Mouse (Mus musculus) stomach, postnatal 0 days (tissue): ENCODE measurements around the gene Cep97. TPM values are rescaled to one million over a fixed set of nuclear protein-coding genes. Genes with fewer than 3 reads are reported as not detected.

Source experiments
- ATAC-seq: fragments of 200-750 bp; cut with Nextera tagmentation; 2 replicates; pipeline ENCODE4 v1.8.0; 2017; ENCODE audit not compliant: low FRiP score, low TSS enrichment
- DNase-seq: peaks from one replicate; pipeline ENCODE4 v3.0.0-alpha.2; 2016; ENCODE audit warnings: low spot score
- H3K27ac ChIP-seq: fragments of 300-500 bp; sonication (generic); replicated peaks from 2 replicates; pipeline ENCODE4 v1.5.1; 2014; ENCODE audit warnings: mild to moderate bottlenecking, control low read depth
- H3K27me3 ChIP-seq: fragments of 300-500 bp; sonication (generic); 2 replicates; pipeline ENCODE4 v1.6.1; 2014; ENCODE audit warnings: low read length; ENCODE audit not compliant: control insufficient read depth, insufficient read depth
- H3K36me3 ChIP-seq: fragments of 300-500 bp; sonication (generic); 2 replicates; pipeline ENCODE4 v1.6.1; 2014; ENCODE audit warnings: low read length, mixed read lengths; ENCODE audit not compliant: control insufficient read depth, insufficient read depth
- H3K4me1 ChIP-seq: fragments of 300-500 bp; sonication (generic); replicated peaks from 2 replicates; pipeline ENCODE4 v1.6.1; 2014; ENCODE audit warnings: antibody characterized with exemption; ENCODE audit not compliant: control insufficient read depth, insufficient read depth
- H3K4me2 ChIP-seq: fragments of 300-500 bp; sonication (generic); replicated peaks from 2 replicates; pipeline ENCODE4 v1.6.1; 2014; ENCODE audit warnings: low read depth, mild to moderate bottlenecking, control low read depth, moderate library complexity
- H3K4me3 ChIP-seq: fragments of 300-500 bp; sonication (generic); 2 replicates; pipeline ENCODE4 v1.5.1; 2014; ENCODE audit warnings: low read depth, low read length, control low read depth
- H3K9ac ChIP-seq: fragments of 300-500 bp; sonication (generic); 2 replicates; pipeline ENCODE4 v1.6.1; 2014; ENCODE audit warnings: mild to moderate bottlenecking, low read length, control low read depth, mixed read lengths
- H3K9me3 ChIP-seq: fragments of 300-500 bp; sonication (generic); 2 replicates; pipeline ENCODE4 v1.6.1; 2016; ENCODE audit warnings: low read length; ENCODE audit not compliant: control insufficient read depth
- CTCF ChIP-seq: IDR thresholded peaks from 2 replicates; pipeline ENCODE4 v1.5.1; 2016; ENCODE audit warnings: antibody characterized with exemption, low read depth, mild to moderate bottlenecking, moderate library complexity
- EP300 ChIP-seq: optimal IDR thresholded peaks from 2 replicates; pipeline ENCODE3; 2016; ENCODE audit warnings: antibody characterized with exemption
- WGBS: fragments of 180-500 bp; shearing (Covaris S2); extraction: QIAGEN DNeasy Blood & Tissue Kit; methylation state at CpG from one replicate; pipeline ENCODE4 v1.1.7; 2014; 5-methylcytosine and 5-hydroxymethylcytosine counted together
- polyA plus RNA-seq: library from polyadenylated mRNA; unstranded; fragments of >200 nt; fragmentation: Nextera tagmentation; extraction: Ambion mirVana; gene quantifications from 2 replicates; pipeline ENCODE4 v1.2.1, GENCODE M21; 2015

The Cep97 gene
- polyA plus RNA-seq, 1 experiment from 2014 or later: 2.6 TPM

- Histone ChIP-seq H3K27ac (peak overlapping the region; percentile 65), H3K4me2 (peak overlapping the region; percentile 91), H3K4me3 (peak overlapping the region; percentile 66), H3K27me3 (no peaks in the 10 kb centered on the region), H3K4me1 (0 out of 2 replicates have a peak, but pooled peaks cover 2% of the 10 kb centered on the region), H3K9me3 (no peaks in the 10 kb centered on the region), H3K9ac (peak overlapping the region; percentile 66), H3K36me3 (no peaks in the 10 kb centered on the region)
- no peak for DNase-seq
- ATAC-seq: no peak
- WGBS: 4% methylated on average over 9 of the region's 9 CpGs
- TF ChIP-seq EP300 (no peak), CTCF (no peak)
Observed at GRCm38 (mm10) chr16:55895651-55896095, 39.0 kb downstream of the Cep97 start.

- 0 out of 2 replicates have a peak, but pooled peaks have one; percentile 14 for TF ChIP-seq CTCF
- no peak for TF ChIP-seq EP300
Observed at GRCm38 (mm10) chr16:55894893-55895650, 39.6 kb downstream of the Cep97 start, which contains the start of gene Nxpe3. Gene Nxpe3 (minus strand): TSS chr16:55895285.

GRCm38 (mm10) chr16:55894536-55894892 lies 40.1 kb downstream of the Cep97 start:
- 0 out of 2 replicates have a peak, but pooled peaks cover 2% of the 10 kb centered on the region for H3K4me1 ChIP-seq
- peak overlapping the region; percentile 66 for H3K9ac ChIP-seq
- H3K27ac ChIP-seq: peak overlapping the region; percentile 65; the same call in 1 of the 2 replicates
- no peaks in the 10 kb centered on the region for H3K9me3 ChIP-seq
- DNase-seq: no peak
- peak overlapping the region; percentile 66 for H3K4me3 ChIP-seq
- peak overlapping the region; percentile 91 for H3K4me2 ChIP-seq
- WGBS: 6% methylated on average over 4 of the region's 4 CpGs
- H3K27me3 ChIP-seq: no peaks in the 10 kb centered on the region
- ATAC-seq: no peak
- no peaks in the 10 kb centered on the region for H3K36me3 ChIP-seq
- TF ChIP-seq CTCF (no peak), EP300 (no peak)

More at GRCm38 (mm10) chr16:55894893-55895650, 39.6 kb downstream of the Cep97 start, which contains the start of gene Nxpe3:
- peak within 1 kb of the TSS; percentile 66 for H3K4me3 ChIP-seq
- H3K36me3 ChIP-seq: no peaks in the 10 kb centered on the region
- WGBS: under 1% methylated on average over 70 of the region's 74 CpGs
- peak within 1 kb of the TSS; percentile 65 for H3K27ac ChIP-seq
- 0 out of 2 replicates have a peak, but pooled peaks cover 2% of the 10 kb centered on the region for H3K4me1 ChIP-seq
- DNase-seq: peak; percentile 83
- H3K4me2 ChIP-seq: peak within 1 kb of the TSS; percentile 91
- H3K9ac ChIP-seq: peak within 1 kb of the TSS; percentile 66
- no peaks in the 10 kb centered on the region for H3K9me3 ChIP-seq
- no peaks in the 10 kb centered on the region for H3K27me3 ChIP-seq
- peak; percentile 92 for ATAC-seq

GRCm38 (mm10) chr16:55893410-55894107 lies 41.1 kb downstream of the Cep97 start:
- Histone ChIP-seq H3K4me3 (no peak overlapping the region), H3K9ac (no peak overlapping the region), H3K27me3 (no peaks in the 10 kb centered on the region), H3K9me3 (no peaks in the 10 kb centered on the region), H3K4me1 (0 out of 2 replicates have a peak, but pooled peaks cover 2% of the 10 kb centered on the region), H3K4me2 (no peak overlapping the region), H3K36me3 (no peaks in the 10 kb centered on the region), H3K27ac (no peak overlapping the region)
- DNase-seq (no peak), ATAC-seq (no peak)
- TF ChIP-seq EP300: no peak
- no peak for TF ChIP-seq CTCF
- 71% methylated on average over 8 of the region's 8 CpGs for WGBS

- WGBS: 60% methylated on average over 6 of the region's 7 CpGs
- no peak for DNase-seq
- TF ChIP-seq CTCF (no peak), EP300 (no peak)
- Histone ChIP-seq H3K27me3 (no peaks in the 10 kb centered on the region), H3K9ac (no peak overlapping the region), H3K4me2 (no peak overlapping the region), H3K27ac (no peak overlapping the region), H3K4me3 (no peak overlapping the region), H3K36me3 (no peaks in the 10 kb centered on the region), H3K9me3 (no peaks in the 10 kb centered on the region), H3K4me1 (0 out of 2 replicates have a peak, but pooled peaks cover 2% of the 10 kb centered on the region)
- no peak for ATAC-seq
Observed at GRCm38 (mm10) chr16:55892484-55892883, 42.2 kb downstream of the Cep97 start.
